Mouse (Mus musculus) neural tube, embryonic 12.5 days (tissue): ENCODE results near the gene Nyap1. TPM values are rescaled to one million over a fixed set of nuclear protein-coding genes. Genes with fewer than 3 reads are reported as not detected.

ENCODE experiments used
- ATAC-seq: fragments of 200-750 bp; cut with Nextera tagmentation; 2 replicates; pipeline ENCODE4 v1.8.0; 2017; ENCODE audit warnings: low read depth, mild to moderate bottlenecking, moderate TSS enrichment, moderate library complexity; ENCODE audit not compliant: low FRiP score
- H3K27ac ChIP-seq: fragments of 300-500 bp; sonication (generic); 2 replicates; pipeline ENCODE4 v1.5.1; 2016
- H3K27me3 ChIP-seq: fragments of 300-500 bp; sonication (generic); replicated peaks from 2 replicates; pipeline ENCODE4 v1.6.1; 2016; ENCODE audit warnings: mild to moderate bottlenecking
- H3K36me3 ChIP-seq: fragments of 300-500 bp; sonication (generic); 2 replicates; pipeline ENCODE4 v1.6.1; 2016; ENCODE audit warnings: mild to moderate bottlenecking
- H3K4me1 ChIP-seq: fragments of 300-500 bp; sonication (generic); 2 replicates; pipeline ENCODE4 v1.6.1; 2016
- H3K4me2 ChIP-seq: fragments of 300-500 bp; sonication (generic); replicated peaks from 2 replicates; pipeline ENCODE4 v1.6.1; 2016; ENCODE audit warnings: mild to moderate bottlenecking
- H3K4me3 ChIP-seq: fragments of 300-500 bp; sonication (generic); 2 replicates; pipeline ENCODE4 v1.5.1; 2016
- H3K9ac ChIP-seq: fragments of 300-500 bp; sonication (generic); 2 replicates; pipeline ENCODE4 v1.6.1; 2016; ENCODE audit warnings: mild to moderate bottlenecking
- H3K9me3 ChIP-seq: fragments of 300-500 bp; sonication (generic); 2 replicates; pipeline ENCODE4 v1.6.1; 2016; ENCODE audit warnings: mild to moderate bottlenecking
- WGBS: fragments of 180-500 bp; shearing (Covaris S2); methylation state at CpG from one replicate; pipeline ENCODE4 v1.1.7; 2016; 5-methylcytosine and 5-hydroxymethylcytosine counted together
- polyA plus RNA-seq: library from polyadenylated mRNA; unstranded; fragments of >200 nt; fragmentation: Nextera tagmentation; extraction: Ambion mirVana; gene quantifications from 2 replicates; pipeline ENCODE4 v1.2.1, GENCODE M21; 2016

Gene Nyap1
- polyA plus RNA-seq, 1 experiment from 2014 or later: 16.4 TPM

DNA sequence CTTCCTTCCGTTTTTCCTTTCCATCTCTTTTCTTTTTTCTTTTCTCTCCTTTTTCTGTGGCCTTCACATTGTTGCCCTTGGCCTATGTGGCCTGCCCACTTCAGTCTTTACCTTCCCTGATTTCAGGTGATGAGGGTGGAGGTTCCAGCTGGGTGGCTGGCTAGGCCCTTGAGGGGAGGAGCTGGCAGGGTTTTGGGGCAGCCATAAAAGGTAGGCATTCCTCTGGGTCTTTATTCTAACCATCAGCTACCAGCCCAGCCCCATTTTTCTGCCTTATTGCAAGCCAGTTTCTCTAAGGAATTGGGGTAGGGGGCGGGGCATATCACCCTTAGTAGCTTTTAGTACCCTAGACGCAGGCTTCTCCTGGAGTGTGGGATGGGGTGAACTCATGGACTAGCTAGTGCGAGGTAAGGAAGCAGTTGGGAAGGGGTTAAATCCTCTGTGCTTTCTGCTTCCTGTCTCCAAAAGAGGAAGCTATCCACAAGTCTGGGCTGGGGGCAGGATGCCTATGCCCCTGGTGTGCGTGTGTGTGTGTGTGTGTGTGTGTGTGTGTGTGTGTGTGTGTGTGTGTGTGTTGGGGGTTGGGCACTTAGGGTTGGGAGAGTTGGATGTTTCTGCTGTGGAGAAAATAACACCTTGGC is 6.8 kb upstream of the Nyap1 start:
- Histone ChIP-seq H3K9ac (peak overlapping the region; percentile 83), H3K4me1 (peaks cover 30% of the 10 kb centered on the region), H3K27ac (no peak overlapping the region), H3K4me3 (peak overlapping the region; percentile 66), H3K27me3 (no peaks in the 10 kb centered on the region), H3K9me3 (no peaks in the 10 kb centered on the region), H3K36me3 (peaks cover 22% of the 10 kb centered on the region), H3K4me2 (peak overlapping the region; percentile 99)
- no peak for ATAC-seq
- WGBS: 31% methylated on average over 5 of the region's 5 CpGs

- Histone ChIP-seq H3K9ac (peak overlapping the region; percentile 83), H3K4me3 (peak overlapping the region; percentile 66), H3K27me3 (no peaks in the 10 kb centered on the region), H3K4me2 (peak overlapping the region; percentile 99), H3K27ac (peak overlapping the region; percentile 20; the same call in 1 of the 2 replicates), H3K4me1 (peaks cover 30% of the 10 kb centered on the region), H3K36me3 (peaks cover 16% of the 10 kb centered on the region), H3K9me3 (no peaks in the 10 kb centered on the region)
- no peak for ATAC-seq
- WGBS: 6% methylated on average over 26 of the region's 26 CpGs
Measured at GRCm38 (mm10) chr5:137747326-137747961, 6.0 kb upstream of the Nyap1 start.

- H3K9ac ChIP-seq: peak overlapping the region; percentile 83
- ATAC-seq: no peak
- no peaks in the 10 kb centered on the region for H3K9me3 ChIP-seq
- H3K4me2 ChIP-seq: peak overlapping the region; percentile 99
- no peaks in the 10 kb centered on the region for H3K27me3 ChIP-seq
- H3K4me1 ChIP-seq: peaks cover 30% of the 10 kb centered on the region
- H3K27ac ChIP-seq: peak overlapping the region; percentile 74
- peaks cover 11% of the 10 kb centered on the region for H3K36me3 ChIP-seq
- 1% methylated on average over 16 of the region's 16 CpGs for WGBS
- H3K4me3 ChIP-seq: peak overlapping the region; percentile 66
Measured at GRCm38 (mm10) chr5:137746851-137747325, 5.5 kb upstream of the Nyap1 start.

GRCm38 (mm10) chr5:137746282-137746850 is 5.0 kb upstream of the Nyap1 start:
- peak overlapping the region; percentile 66 for H3K4me3 ChIP-seq
- H3K4me2 ChIP-seq: peak overlapping the region; percentile 99
- 1% methylated on average over 20 of the region's 20 CpGs for WGBS
- H3K27ac ChIP-seq: peak overlapping the region; percentile 74
- H3K9me3 ChIP-seq: no peaks in the 10 kb centered on the region
- no peaks in the 10 kb centered on the region for H3K27me3 ChIP-seq
- ATAC-seq: peak; percentile 28; the same call in 1 of the 2 replicates
- H3K36me3 ChIP-seq: peaks cover 6% of the 10 kb centered on the region
- H3K4me1 ChIP-seq: peaks cover 35% of the 10 kb centered on the region
- H3K9ac ChIP-seq: peak overlapping the region; percentile 83

- Histone ChIP-seq H3K9me3 (no peaks in the 10 kb centered on the region), H3K27ac (peak within 1 kb of the TSS; percentile 74), H3K27me3 (no peaks in the 10 kb centered on the region), H3K4me2 (peak within 1 kb of the TSS; percentile 99), H3K9ac (peak within 1 kb of the TSS; percentile 83), H3K4me1 (peaks cover 37% of the 10 kb centered on the region), H3K36me3 (no peaks in the 10 kb centered on the region), H3K4me3 (peak within 1 kb of the TSS; percentile 66)
- peak; percentile 79 for ATAC-seq
- WGBS: 6% methylated on average over 28 of the region's 28 CpGs
Measured at GRCm38 (mm10) chr5:137745214-137746171, 4.1 kb upstream of the Nyap1 start, which contains the start of gene Tsc22d4. Gene Tsc22d4, plus strand, starts transcription at chr5:137745730.

DNA sequence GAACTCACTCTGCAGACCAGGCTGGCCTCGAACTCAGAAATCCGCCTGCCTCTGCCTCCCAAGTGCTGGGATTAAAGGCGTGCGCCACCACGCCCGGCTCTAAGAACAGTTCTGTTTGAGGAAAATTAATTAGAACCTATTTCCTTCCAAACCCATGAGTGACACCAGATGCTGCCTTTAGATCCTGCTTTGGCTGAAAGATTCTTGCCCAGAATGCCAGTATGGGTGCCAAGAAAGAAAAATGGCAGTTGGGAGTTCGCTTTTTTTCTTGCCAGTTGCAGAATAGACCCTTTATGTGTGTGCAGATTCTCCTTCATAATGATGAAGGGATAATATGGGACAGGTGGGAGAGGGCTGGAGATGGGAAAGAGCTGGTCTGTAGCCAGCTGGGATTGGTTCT is 2.8 kb upstream of the Nyap1 start:
- no peak for ATAC-seq
- H3K4me2 ChIP-seq: no peak overlapping the region
- H3K4me1 ChIP-seq: peaks cover 50% of the 10 kb centered on the region
- no peak overlapping the region for H3K9ac ChIP-seq
- H3K36me3 ChIP-seq: no peaks in the 10 kb centered on the region
- 94% methylated on average over 7 of the region's 7 CpGs for WGBS
- no peak overlapping the region for H3K27ac ChIP-seq
- no peaks in the 10 kb centered on the region for H3K9me3 ChIP-seq
- no peaks in the 10 kb centered on the region for H3K27me3 ChIP-seq
- no peak overlapping the region for H3K4me3 ChIP-seq

- Histone ChIP-seq H3K9me3 (no peaks in the 10 kb centered on the region), H3K4me1 (peaks cover 51% of the 10 kb centered on the region), H3K27me3 (no peaks in the 10 kb centered on the region), H3K36me3 (peaks cover 3% of the 10 kb centered on the region), H3K27ac (no peak overlapping the region), H3K4me2 (no peak overlapping the region), H3K4me3 (no peak overlapping the region), H3K9ac (no peak overlapping the region)
- ATAC-seq: no peak
- 90% methylated on average over 6 of the region's 6 CpGs for WGBS
Measured at GRCm38 (mm10) chr5:137742836-137743235, 1.4 kb upstream of the Nyap1 start.

GRCm38 (mm10) chr5:137742048-137742447 is 641 bp upstream of the Nyap1 start:
- H3K36me3 ChIP-seq: peaks cover 7% of the 10 kb centered on the region
- H3K4me3 ChIP-seq: no peak overlapping the region
- H3K9me3 ChIP-seq: no peaks in the 10 kb centered on the region
- ATAC-seq: no peak
- WGBS: 74% methylated on average over 10 of the region's 10 CpGs
- H3K4me2 ChIP-seq: peak overlapping the region; percentile 92
- no peak overlapping the region for H3K27ac ChIP-seq
- peaks cover 46% of the 10 kb centered on the region for H3K4me1 ChIP-seq
- H3K9ac ChIP-seq: no peak overlapping the region
- no peaks in the 10 kb centered on the region for H3K27me3 ChIP-seq

DNA sequence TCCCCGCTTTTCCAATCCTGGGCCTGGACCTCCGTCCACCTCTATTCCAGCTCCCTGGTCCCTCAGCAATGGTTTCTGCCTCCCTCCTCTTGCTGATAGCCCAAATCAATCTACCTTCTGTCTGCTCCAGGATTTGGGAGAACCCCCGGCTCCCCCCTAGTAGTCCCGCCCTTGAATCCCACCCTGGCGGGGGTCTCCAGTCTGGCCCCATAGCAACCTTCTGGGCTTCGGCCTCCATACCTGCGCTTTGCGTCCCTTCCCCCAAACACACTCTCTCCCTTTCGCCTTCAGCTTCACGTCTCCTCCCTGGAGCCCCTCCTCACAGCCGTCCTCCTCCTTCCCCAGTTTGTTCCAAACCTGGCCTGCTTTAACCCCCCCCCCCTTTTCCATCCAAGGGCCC is 901 bp downstream of the Nyap1 start:
- Histone ChIP-seq H3K4me3 (peak overlapping the region; percentile 79), H3K4me2 (peak overlapping the region; percentile 92), H3K4me1 (peaks cover 45% of the 10 kb centered on the region), H3K36me3 (peaks cover 21% of the 10 kb centered on the region), H3K27me3 (no peaks in the 10 kb centered on the region), H3K9ac (peak overlapping the region; percentile 78), H3K9me3 (no peaks in the 10 kb centered on the region), H3K27ac (no peak overlapping the region)
- WGBS: 4% methylated on average over 11 of the region's 11 CpGs
- peak; percentile 14; the same call in 1 of the 2 replicates for ATAC-seq

DNA sequence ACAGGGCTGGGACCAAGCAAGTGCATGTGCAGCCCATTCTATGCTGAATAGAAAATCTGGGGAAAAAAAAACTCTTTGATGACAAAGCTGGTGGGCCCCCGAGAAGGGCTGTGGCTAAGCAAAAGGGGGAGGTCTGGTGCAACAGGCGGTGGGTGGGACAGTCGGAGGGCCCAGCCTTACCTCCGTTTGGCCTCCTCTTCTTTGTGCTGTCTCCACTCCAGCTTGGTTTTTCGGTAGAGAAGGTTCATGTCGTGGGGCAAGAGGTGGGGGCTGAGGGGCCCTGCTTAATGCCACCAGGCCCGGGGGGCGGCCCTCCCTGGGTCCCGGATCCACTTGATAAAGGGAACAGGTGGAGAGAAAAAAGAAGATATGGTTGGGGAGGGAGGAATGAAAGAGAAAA is 1.9 kb downstream of the Nyap1 start:
- H3K4me1 ChIP-seq: peaks cover 52% of the 10 kb centered on the region
- H3K9me3 ChIP-seq: no peaks in the 10 kb centered on the region
- no peaks in the 10 kb centered on the region for H3K27me3 ChIP-seq
- WGBS: 37% methylated on average over 9 of the region's 9 CpGs
- peaks cover 29% of the 10 kb centered on the region for H3K36me3 ChIP-seq
- H3K27ac ChIP-seq: no peak overlapping the region
- peak overlapping the region; percentile 92 for H3K4me2 ChIP-seq
- no peak for ATAC-seq
- H3K4me3 ChIP-seq: peak overlapping the region; percentile 79
- H3K9ac ChIP-seq: peak overlapping the region; percentile 78

DNA sequence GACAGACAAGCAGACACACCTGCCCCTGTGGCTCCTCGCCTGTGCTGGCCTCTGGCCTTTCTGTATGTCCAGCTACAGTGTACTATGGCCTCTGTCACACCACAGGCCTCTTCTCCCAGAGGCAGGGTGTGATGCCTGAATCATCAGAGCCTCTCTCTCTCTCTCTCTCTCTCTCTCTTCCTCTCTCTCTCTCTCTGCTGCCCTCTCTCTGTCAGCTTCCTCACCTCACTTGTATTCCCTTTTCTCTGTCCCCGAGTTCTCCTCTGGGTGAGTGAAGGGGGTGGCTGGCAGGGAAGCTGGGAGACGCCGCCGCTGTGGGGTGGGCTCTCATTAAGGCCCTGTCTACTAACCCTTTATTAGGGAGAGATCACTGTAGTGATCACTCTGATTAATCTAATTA is 2.9 kb downstream of the Nyap1 start:
- peak overlapping the region; percentile 92 for H3K4me2 ChIP-seq
- H3K4me1 ChIP-seq: peaks cover 60% of the 10 kb centered on the region
- H3K9ac ChIP-seq: peak overlapping the region; percentile 78; the same call in 1 of the 2 replicates
- no peaks in the 10 kb centered on the region for H3K9me3 ChIP-seq
- no peak overlapping the region for H3K27ac ChIP-seq
- peaks cover 30% of the 10 kb centered on the region for H3K36me3 ChIP-seq
- no peak for ATAC-seq
- 37% methylated on average over 5 of the region's 5 CpGs for WGBS
- H3K27me3 ChIP-seq: no peaks in the 10 kb centered on the region
- H3K4me3 ChIP-seq: no peak overlapping the region
